Mouse (Mus musculus): ENCODE measurements around the gene Arhgap9. TPM values are rescaled to one million over a fixed set of nuclear protein-coding genes. Genes with fewer than 3 reads are reported as not detected.

Gene Arhgap9
- total and polyA plus RNA-seq, 2 experiments: 1.5 to 2.1 TPM

DNA sequence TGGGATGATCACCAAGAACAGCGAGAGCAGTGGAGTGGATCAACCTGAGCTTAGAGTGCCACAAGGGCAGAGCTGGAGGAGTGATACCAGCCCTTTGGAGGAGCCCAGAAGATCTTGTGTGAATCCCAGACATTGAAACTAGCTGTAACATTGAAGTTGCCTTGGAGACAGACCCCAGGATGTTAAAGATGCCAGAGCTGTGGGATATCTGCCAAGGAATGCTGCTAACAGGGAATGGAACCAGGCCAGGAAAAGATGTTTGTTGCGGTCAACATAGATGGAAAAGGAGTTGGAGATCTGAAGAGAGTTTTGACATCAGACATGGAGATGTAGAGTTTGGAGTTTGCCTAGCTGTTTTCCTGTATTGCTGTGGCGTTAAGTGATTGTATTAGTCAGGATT, 24.4 kb downstream of the Arhgap9 start:
- no peak overlapping the region for H3K4me3 ChIP-seq (ENCODE audit: insufficient read depth, low read depth, low read length)
- H3K27me3 ChIP-seq (ENCODE audit: control insufficient read depth, insufficient read depth, low read length): no peaks in the 10 kb centered on the region
- H3K9ac ChIP-seq (ENCODE audit: low read depth, low read length): no peak overlapping the region
- TF ChIP-seq POLR2A (IDR thresholded peaks at IDR 0.05; ENCODE audit: extremely low read depth, insufficient read depth, low read length) (no peak), CTCF (IDR thresholded peaks at IDR 0.05; ENCODE audit: low read depth, low read length) (no peak)
- peaks cover 6% of the 10 kb centered on the region; the same call in 1 of the 2 replicates for H3K79me2 ChIP-seq (ENCODE audit: control insufficient read depth, insufficient read depth, low read length)
- peaks cover 7% of the 10 kb centered on the region; the same call in 1 of the 2 replicates for H3K36me3 ChIP-seq (ENCODE audit: control insufficient read depth, insufficient read depth, low read length)
- H3K27ac ChIP-seq (replicated peaks; ENCODE audit: insufficient read depth, low read depth, low read length): no peak overlapping the region
- DNase-seq (ENCODE audit: extremely low read depth, low read depth, low spot score): no peak
- 93% methylated on average over 3 of the region's 3 CpGs for WGBS
- peaks cover 3% of the 10 kb centered on the region; the same call in 1 of the 2 replicates for H3K4me1 ChIP-seq (ENCODE audit: control insufficient read depth, insufficient read depth, low read length)

DNA sequence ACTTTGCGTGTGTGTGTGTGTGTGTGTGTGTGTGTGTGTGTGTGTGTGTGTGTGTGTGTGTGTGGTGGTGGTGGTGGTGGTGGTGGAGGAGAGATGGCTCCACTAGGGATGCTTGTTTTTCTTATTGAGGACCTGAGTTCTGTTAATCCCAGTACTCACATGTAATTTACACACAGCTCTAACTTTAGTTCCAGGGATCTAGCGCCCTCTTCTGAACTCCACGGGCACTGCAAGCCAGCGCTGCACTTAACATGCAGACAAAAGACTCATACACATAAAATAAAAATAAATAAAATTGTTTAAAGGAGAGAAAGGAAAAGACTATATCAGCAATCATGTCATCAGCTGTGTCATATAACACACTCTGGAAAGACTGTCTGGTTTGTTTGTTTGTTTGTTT, 27.2 kb downstream of the Arhgap9 start:
- Histone ChIP-seq H3K9ac (ENCODE audit: low read depth, low read length) (no peak overlapping the region), H3K4me1 (ENCODE audit: control insufficient read depth, insufficient read depth, low read length) (peaks cover 10% of the 10 kb centered on the region), H3K36me3 (ENCODE audit: control insufficient read depth, insufficient read depth, low read length) (peaks cover 7% of the 10 kb centered on the region; the same call in 1 of the 2 replicates), H3K79me2 (ENCODE audit: control insufficient read depth, insufficient read depth, low read length) (peaks cover 9% of the 10 kb centered on the region; the same call in 1 of the 2 replicates), H3K27me3 (ENCODE audit: control insufficient read depth, insufficient read depth, low read length) (no peaks in the 10 kb centered on the region), H3K27ac (replicated peaks; ENCODE audit: insufficient read depth, low read depth, low read length) (no peak overlapping the region), H3K4me3 (ENCODE audit: insufficient read depth, low read depth, low read length) (no peak overlapping the region)
- DNase-seq (ENCODE audit: extremely low read depth, low read depth, low spot score): peak; percentile 51
- TF ChIP-seq POLR2A (IDR thresholded peaks at IDR 0.05; ENCODE audit: extremely low read depth, insufficient read depth, low read length) (no peak), CTCF (IDR thresholded peaks at IDR 0.05; ENCODE audit: low read depth, low read length) (peak; percentile 56)
- 61% methylated on average over 4 of the region's 4 CpGs for WGBS

DNA sequence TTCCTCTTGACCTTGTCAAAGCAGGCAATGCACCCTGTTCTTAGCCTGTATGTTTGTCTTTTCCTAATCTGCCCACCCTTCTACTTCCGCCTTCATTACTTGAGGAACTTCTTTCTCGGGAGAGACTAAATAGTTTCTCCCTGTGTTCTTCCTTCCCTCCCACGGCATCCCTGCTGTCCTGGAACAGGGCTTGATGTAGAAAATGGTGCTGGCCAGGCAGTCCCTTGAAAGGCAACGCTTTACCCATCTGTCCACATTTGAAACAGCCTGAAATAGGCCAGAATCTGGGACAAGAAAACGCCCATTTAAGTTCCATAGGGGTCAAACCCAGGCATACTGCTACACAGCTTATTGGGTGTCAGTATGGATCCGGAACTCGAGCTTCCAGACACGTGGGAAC, 28.0 kb downstream of the Arhgap9 start:
- H3K9ac ChIP-seq (ENCODE audit: low read depth, low read length): peak overlapping the region; percentile 80
- DNase-seq (ENCODE audit: extremely low read depth, low read depth, low spot score): no peak
- 24% methylated on average over 8 of the region's 8 CpGs for WGBS
- no peak for TF ChIP-seq POLR2A (IDR thresholded peaks at IDR 0.05; ENCODE audit: extremely low read depth, insufficient read depth, low read length)
- TF ChIP-seq CTCF (IDR thresholded peaks at IDR 0.05; ENCODE audit: low read depth, low read length): no peak
- H3K4me1 ChIP-seq (ENCODE audit: control insufficient read depth, insufficient read depth, low read length): peaks cover 17% of the 10 kb centered on the region
- peak overlapping the region; percentile 95 for H3K27ac ChIP-seq (replicated peaks; ENCODE audit: insufficient read depth, low read depth, low read length)
- peaks cover 7% of the 10 kb centered on the region; the same call in 1 of the 2 replicates for H3K36me3 ChIP-seq (ENCODE audit: control insufficient read depth, insufficient read depth, low read length)
- H3K4me3 ChIP-seq (ENCODE audit: insufficient read depth, low read depth, low read length): peak overlapping the region; percentile 67
- H3K79me2 ChIP-seq (ENCODE audit: control insufficient read depth, insufficient read depth, low read length): peaks cover 13% of the 10 kb centered on the region; the same call in 1 of the 2 replicates
- no peaks in the 10 kb centered on the region for H3K27me3 ChIP-seq (ENCODE audit: control insufficient read depth, insufficient read depth, low read length)

- WGBS: 4% methylated on average over 24 of the region's 24 CpGs
- DNase-seq (ENCODE audit: extremely low read depth, low read depth, low spot score): peak; percentile 82
- peak overlapping the region; percentile 80 for H3K9ac ChIP-seq (ENCODE audit: low read depth, low read length)
- TF ChIP-seq POLR2A (IDR thresholded peaks at IDR 0.05; ENCODE audit: extremely low read depth, insufficient read depth, low read length): peak; percentile 79
- TF ChIP-seq CTCF (IDR thresholded peaks at IDR 0.05; ENCODE audit: low read depth, low read length): peak; percentile 92
- peaks cover 20% of the 10 kb centered on the region for H3K4me1 ChIP-seq (ENCODE audit: control insufficient read depth, insufficient read depth, low read length)
- peaks cover 13% of the 10 kb centered on the region; the same call in 1 of the 2 replicates for H3K79me2 ChIP-seq (ENCODE audit: control insufficient read depth, insufficient read depth, low read length)
- peak overlapping the region; percentile 95 for H3K27ac ChIP-seq (replicated peaks; ENCODE audit: insufficient read depth, low read depth, low read length)
- H3K4me3 ChIP-seq (ENCODE audit: insufficient read depth, low read depth, low read length): peak overlapping the region; percentile 67
- no peaks in the 10 kb centered on the region for H3K27me3 ChIP-seq (ENCODE audit: control insufficient read depth, insufficient read depth, low read length)
- peaks cover 7% of the 10 kb centered on the region; the same call in 1 of the 2 replicates for H3K36me3 ChIP-seq (ENCODE audit: control insufficient read depth, insufficient read depth, low read length)
Observed at GRCm38 (mm10) chr10:127350594-127351284, 29.0 kb downstream of the Arhgap9 start.

DNA sequence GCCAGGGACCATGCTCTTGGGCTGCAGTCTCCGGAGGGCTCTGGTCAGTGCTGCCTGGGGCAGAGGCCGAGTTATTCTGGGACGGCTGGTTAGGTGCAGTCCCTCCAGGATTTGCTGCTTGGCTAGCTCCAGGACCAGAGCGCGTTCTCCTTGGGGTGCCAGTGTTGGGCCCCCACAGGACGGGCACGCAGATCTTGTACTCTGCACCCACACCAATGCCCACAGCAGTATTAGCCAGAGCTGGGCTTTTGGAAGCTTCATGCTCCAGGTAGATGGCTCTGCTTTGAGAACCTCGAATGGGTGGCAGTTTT, 29.5 kb downstream of the Arhgap9 start:
- Histone ChIP-seq H3K4me1 (ENCODE audit: control insufficient read depth, insufficient read depth, low read length) (peaks cover 25% of the 10 kb centered on the region), H3K27me3 (ENCODE audit: control insufficient read depth, insufficient read depth, low read length) (no peaks in the 10 kb centered on the region), H3K27ac (replicated peaks; ENCODE audit: insufficient read depth, low read depth, low read length) (peak overlapping the region; percentile 95), H3K4me3 (ENCODE audit: insufficient read depth, low read depth, low read length) (peak overlapping the region; percentile 67), H3K79me2 (ENCODE audit: control insufficient read depth, insufficient read depth, low read length) (peaks cover 13% of the 10 kb centered on the region; the same call in 1 of the 2 replicates), H3K9ac (ENCODE audit: low read depth, low read length) (peak overlapping the region; percentile 80), H3K36me3 (ENCODE audit: control insufficient read depth, insufficient read depth, low read length) (peaks cover 7% of the 10 kb centered on the region; the same call in 1 of the 2 replicates)
- DNase-seq (ENCODE audit: extremely low read depth, low read depth, low spot score): peak; percentile 34
- WGBS: 26% methylated on average over 8 of the region's 8 CpGs
- no peak for TF ChIP-seq POLR2A (IDR thresholded peaks at IDR 0.05; ENCODE audit: extremely low read depth, insufficient read depth, low read length)
- TF ChIP-seq CTCF (IDR thresholded peaks at IDR 0.05; ENCODE audit: low read depth, low read length): no peak

- peak overlapping the region; percentile 95 for H3K27ac ChIP-seq (replicated peaks; ENCODE audit: insufficient read depth, low read depth, low read length)
- TF ChIP-seq POLR2A (IDR thresholded peaks at IDR 0.05; ENCODE audit: extremely low read depth, insufficient read depth, low read length) (peak; percentile 43; the same call in 1 of the 2 replicates), CTCF (IDR thresholded peaks at IDR 0.05; ENCODE audit: low read depth, low read length) (peak; percentile 34; the same call in 1 of the 2 replicates)
- DNase-seq (ENCODE audit: extremely low read depth, low read depth, low spot score): peak; percentile 94
- peaks cover 13% of the 10 kb centered on the region; the same call in 1 of the 2 replicates for H3K79me2 ChIP-seq (ENCODE audit: control insufficient read depth, insufficient read depth, low read length)
- H3K4me1 ChIP-seq (ENCODE audit: control insufficient read depth, insufficient read depth, low read length): peaks cover 30% of the 10 kb centered on the region
- WGBS: 15% methylated on average over 8 of the region's 8 CpGs
- H3K36me3 ChIP-seq (ENCODE audit: control insufficient read depth, insufficient read depth, low read length): peaks cover 7% of the 10 kb centered on the region; the same call in 1 of the 2 replicates
- H3K27me3 ChIP-seq (ENCODE audit: control insufficient read depth, insufficient read depth, low read length): no peaks in the 10 kb centered on the region
- peak overlapping the region; percentile 67 for H3K4me3 ChIP-seq (ENCODE audit: insufficient read depth, low read depth, low read length)
- peak overlapping the region; percentile 80 for H3K9ac ChIP-seq (ENCODE audit: low read depth, low read length)
Observed at GRCm38 (mm10) chr10:127351719-127352118, 30.0 kb downstream of the Arhgap9 start.

Data from liver, adult 2 months (tissue).